Mouse (Mus musculus): ENCODE measurements around the gene Fsd1l.

- TF ChIP-seq CTCF (IDR thresholded peaks at IDR 0.05; ENCODE audit: control insufficient read depth, insufficient read depth, low read length), result no peak
- no peak for TF ChIP-seq POLR2A (IDR thresholded peaks at IDR 0.05; ENCODE audit: borderline replicate concordance, control insufficient read depth, low read depth, low read length)
These were observed 6.5 kb upstream of the Fsd1l start for GRCm38 (mm10) chr4:53624816-53625215.
